Mouse (Mus musculus): Measurements from ENCODE around the gene Rb1. TPM values are rescaled to one million over a fixed set of nuclear protein-coding genes. Genes with fewer than 3 reads are reported as not detected.

Gene Rb1
- polyA plus RNA-seq, 1 experiment from 2014 or later: 15.4 TPM

DNA sequence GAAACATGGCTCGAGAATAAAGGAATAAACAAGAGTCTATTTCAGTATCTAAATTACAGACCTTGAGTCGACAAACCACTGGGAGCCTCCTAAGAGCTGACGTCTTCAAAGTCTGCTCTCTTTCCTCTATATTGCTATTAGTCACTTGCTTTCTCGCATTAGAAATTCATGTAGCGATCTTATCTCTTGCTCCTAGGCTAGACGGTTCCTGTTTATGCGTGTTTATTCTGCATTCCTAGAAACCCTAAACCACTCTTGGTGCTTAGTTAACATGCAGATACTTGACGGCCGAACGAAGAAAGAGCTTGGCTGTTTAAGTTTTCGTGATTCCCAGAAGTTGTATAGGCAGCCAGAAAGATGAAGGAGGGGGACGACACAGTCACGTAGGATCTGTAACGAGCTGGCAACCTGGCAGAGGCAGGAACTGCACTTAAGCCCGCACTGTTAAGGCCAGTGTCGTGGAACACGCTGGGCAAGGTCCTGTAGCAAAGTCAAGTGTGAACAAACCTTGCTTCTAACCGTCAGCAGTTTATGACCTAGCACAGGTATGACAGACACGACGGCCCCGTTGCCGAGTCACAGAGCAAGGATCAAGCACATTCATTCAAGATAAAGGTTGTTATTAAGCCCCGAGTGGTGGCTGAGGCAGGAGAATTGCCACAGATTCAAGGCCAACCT, 45.2 kb upstream of the Rb1 start:
- H3K27me3 ChIP-seq (ENCODE audit: control insufficient read depth, insufficient read depth, low read length): no peaks in the 10 kb centered on the region
- no peak overlapping the region for H3K4me2 ChIP-seq (replicated peaks; ENCODE audit: low read depth)
- no peak for TF ChIP-seq CTCF (IDR thresholded peaks at IDR 0.05; ENCODE audit: low read depth)
- no peak for TF ChIP-seq EP300 (optimal IDR thresholded peaks at IDR 0.05)
- H3K4me1 ChIP-seq (replicated peaks; ENCODE audit: control insufficient read depth, insufficient read depth): peaks cover 4% of the 10 kb centered on the region
- H3K4me3 ChIP-seq (ENCODE audit: low read depth, low read length): no peak overlapping the region
- H3K9ac ChIP-seq (ENCODE audit: low read length): no peak overlapping the region
- DNase-seq (ENCODE audit: low spot score) (no peak), ATAC-seq (ENCODE audit: low FRiP score, low TSS enrichment) (peak; percentile 41)
- WGBS: 65% methylated on average over 23 of the region's 23 CpGs
- no peaks in the 10 kb centered on the region for H3K9me3 ChIP-seq (ENCODE audit: control insufficient read depth, low read length)
- H3K36me3 ChIP-seq (ENCODE audit: control insufficient read depth, insufficient read depth, low read length): peaks cover 17% of the 10 kb centered on the region
- peak overlapping the region; percentile 70 for H3K27ac ChIP-seq (replicated peaks)

DNA sequence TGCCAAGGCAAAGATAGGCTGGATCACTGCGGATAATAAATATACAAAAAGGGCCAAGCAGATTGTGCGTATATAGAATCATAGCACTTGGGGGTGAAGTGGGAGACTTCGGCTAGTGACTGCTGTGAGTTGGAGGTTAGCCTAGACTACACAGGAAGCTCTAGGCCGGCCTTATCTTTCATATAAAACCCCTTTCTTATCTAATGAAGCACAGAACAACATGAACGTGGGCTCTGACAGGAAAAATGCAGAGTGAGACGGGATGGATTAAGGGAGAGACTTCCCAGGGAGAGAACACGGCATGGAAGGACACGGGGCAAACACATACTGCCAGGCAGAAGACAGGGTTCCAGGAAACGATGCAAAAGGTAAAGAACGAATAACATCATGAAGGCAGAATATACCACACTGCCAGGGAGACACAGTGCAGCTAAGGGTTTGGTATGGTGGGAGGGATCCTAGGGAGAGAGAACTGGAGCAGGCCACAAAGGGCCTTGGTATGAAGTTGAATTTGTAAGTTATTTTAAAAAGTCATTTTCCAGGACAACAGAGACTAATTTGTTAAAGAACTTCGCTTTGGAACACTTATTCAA, 44.6 kb upstream of the Rb1 start:
- no peak overlapping the region for H3K4me3 ChIP-seq (ENCODE audit: low read depth, low read length)
- peaks cover 17% of the 10 kb centered on the region for H3K36me3 ChIP-seq (ENCODE audit: control insufficient read depth, insufficient read depth, low read length)
- ATAC-seq (ENCODE audit: low FRiP score, low TSS enrichment) (no peak), DNase-seq (ENCODE audit: low spot score) (no peak)
- peak overlapping the region; percentile 24; the same call in 1 of the 2 replicates for H3K27ac ChIP-seq (replicated peaks)
- no peak overlapping the region for H3K9ac ChIP-seq (ENCODE audit: low read length)
- no peak for TF ChIP-seq EP300 (optimal IDR thresholded peaks at IDR 0.05)
- TF ChIP-seq CTCF (IDR thresholded peaks at IDR 0.05; ENCODE audit: low read depth): no peak
- H3K9me3 ChIP-seq (ENCODE audit: control insufficient read depth, low read length): no peaks in the 10 kb centered on the region
- H3K27me3 ChIP-seq (ENCODE audit: control insufficient read depth, insufficient read depth, low read length): no peaks in the 10 kb centered on the region
- no peak overlapping the region for H3K4me2 ChIP-seq (replicated peaks; ENCODE audit: low read depth)
- WGBS: 64% methylated on average over 11 of the region's 11 CpGs
- peaks cover 4% of the 10 kb centered on the region; the same call in 1 of the 2 replicates for H3K4me1 ChIP-seq (replicated peaks; ENCODE audit: control insufficient read depth, insufficient read depth)

DNA sequence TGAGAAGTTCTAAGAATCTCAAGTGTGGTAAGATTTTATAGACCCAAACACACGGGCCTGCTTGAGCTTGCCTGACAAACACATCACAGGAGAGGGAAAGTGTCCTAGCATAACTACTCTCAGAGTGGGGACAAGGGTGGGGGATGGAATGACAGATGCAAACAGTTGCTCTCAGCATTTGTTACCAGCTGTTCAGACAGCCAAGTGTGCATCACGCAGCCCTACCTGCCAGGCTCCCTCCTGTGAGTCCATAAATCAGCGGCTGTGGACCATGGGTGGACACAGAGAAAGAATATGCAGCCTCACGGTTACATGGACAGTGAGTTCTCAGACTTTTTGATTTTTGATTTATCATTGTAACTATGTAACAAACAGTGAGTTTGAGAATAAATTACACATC, 44.0 kb upstream of the Rb1 start:
- Histone ChIP-seq H3K4me1 (replicated peaks; ENCODE audit: control insufficient read depth, insufficient read depth) (peaks cover 4% of the 10 kb centered on the region; the same call in 1 of the 2 replicates), H3K27ac (replicated peaks) (peak overlapping the region; percentile 24; the same call in 1 of the 2 replicates), H3K9me3 (ENCODE audit: control insufficient read depth, low read length) (no peaks in the 10 kb centered on the region), H3K4me3 (ENCODE audit: low read depth, low read length) (no peak overlapping the region), H3K36me3 (ENCODE audit: control insufficient read depth, insufficient read depth, low read length) (peaks cover 19% of the 10 kb centered on the region), H3K27me3 (ENCODE audit: control insufficient read depth, insufficient read depth, low read length) (no peaks in the 10 kb centered on the region), H3K9ac (ENCODE audit: low read length) (no peak overlapping the region), H3K4me2 (replicated peaks; ENCODE audit: low read depth) (no peak overlapping the region)
- no peak for ATAC-seq (ENCODE audit: low FRiP score, low TSS enrichment)
- WGBS: 68% methylated on average over 4 of the region's 4 CpGs
- DNase-seq (ENCODE audit: low spot score): no peak
- TF ChIP-seq CTCF (IDR thresholded peaks at IDR 0.05; ENCODE audit: low read depth): no peak

DNA sequence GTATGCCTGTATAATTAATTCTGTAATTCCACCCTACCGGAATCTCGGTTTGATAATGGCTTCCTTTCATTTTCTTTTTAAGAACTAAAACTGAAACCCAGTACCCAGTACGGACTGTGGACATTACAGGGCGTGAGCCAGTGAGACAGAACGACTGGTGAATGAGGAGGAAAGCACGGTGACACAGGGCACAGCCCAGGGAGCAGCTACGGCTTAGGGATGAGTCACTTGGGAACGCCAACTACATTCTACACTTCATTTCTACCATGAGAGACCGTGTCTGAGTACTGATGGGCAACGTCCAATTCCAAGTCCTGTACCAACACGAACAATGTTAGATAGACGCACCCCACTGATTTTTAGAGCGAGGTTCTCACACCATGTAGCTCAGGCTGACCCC, 43.3 kb upstream of the Rb1 start:
- WGBS: 72% methylated on average over 13 of the region's 13 CpGs
- Histone ChIP-seq H3K27me3 (ENCODE audit: control insufficient read depth, insufficient read depth, low read length) (no peaks in the 10 kb centered on the region), H3K27ac (replicated peaks) (no peak overlapping the region), H3K36me3 (ENCODE audit: control insufficient read depth, insufficient read depth, low read length) (peaks cover 24% of the 10 kb centered on the region), H3K4me2 (replicated peaks; ENCODE audit: low read depth) (no peak overlapping the region), H3K9me3 (ENCODE audit: control insufficient read depth, low read length) (no peaks in the 10 kb centered on the region), H3K4me3 (ENCODE audit: low read depth, low read length) (no peak overlapping the region), H3K9ac (ENCODE audit: low read length) (no peak overlapping the region), H3K4me1 (replicated peaks; ENCODE audit: control insufficient read depth, insufficient read depth) (no peaks in the 10 kb centered on the region)
- no peak for TF ChIP-seq EP300 (optimal IDR thresholded peaks at IDR 0.05)
- TF ChIP-seq CTCF (IDR thresholded peaks at IDR 0.05; ENCODE audit: low read depth): no peak
- DNase-seq (ENCODE audit: low spot score) (peak; percentile 41), ATAC-seq (ENCODE audit: low FRiP score, low TSS enrichment) (peak; percentile 85)

DNA sequence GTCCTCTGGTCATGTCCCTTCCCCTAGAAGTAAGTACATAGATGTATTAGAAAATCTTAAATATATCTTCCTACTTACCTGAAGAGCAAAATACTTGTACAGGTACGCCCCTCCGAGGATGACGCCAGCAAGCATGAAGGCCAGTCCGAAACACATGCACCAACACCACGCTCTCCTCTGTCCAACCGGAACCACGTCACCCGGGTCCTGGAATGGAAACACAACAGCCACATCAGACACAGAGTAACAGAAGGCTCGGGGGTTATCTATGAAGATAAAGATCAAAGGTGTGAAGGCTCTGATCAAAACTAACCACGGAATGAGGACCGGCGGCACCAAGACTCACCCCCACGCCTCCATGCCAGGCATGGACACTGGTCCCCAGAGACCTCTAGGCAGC, 42.6 kb upstream of the Rb1 start:
- DNase-seq (ENCODE audit: low spot score) (no peak), ATAC-seq (ENCODE audit: low FRiP score, low TSS enrichment) (no peak)
- H3K9ac ChIP-seq (ENCODE audit: low read length): no peak overlapping the region
- no peaks in the 10 kb centered on the region for H3K9me3 ChIP-seq (ENCODE audit: control insufficient read depth, low read length)
- WGBS: 91% methylated on average over 13 of the region's 13 CpGs
- H3K27ac ChIP-seq (replicated peaks): no peak overlapping the region
- TF ChIP-seq EP300 (optimal IDR thresholded peaks at IDR 0.05) (no peak), CTCF (IDR thresholded peaks at IDR 0.05; ENCODE audit: low read depth) (no peak)
- no peaks in the 10 kb centered on the region for H3K4me1 ChIP-seq (replicated peaks; ENCODE audit: control insufficient read depth, insufficient read depth)
- H3K27me3 ChIP-seq (ENCODE audit: control insufficient read depth, insufficient read depth, low read length): no peaks in the 10 kb centered on the region
- no peak overlapping the region for H3K4me2 ChIP-seq (replicated peaks; ENCODE audit: low read depth)
- peaks cover 31% of the 10 kb centered on the region for H3K36me3 ChIP-seq (ENCODE audit: control insufficient read depth, insufficient read depth, low read length)
- H3K4me3 ChIP-seq (ENCODE audit: low read depth, low read length): no peak overlapping the region

DNA sequence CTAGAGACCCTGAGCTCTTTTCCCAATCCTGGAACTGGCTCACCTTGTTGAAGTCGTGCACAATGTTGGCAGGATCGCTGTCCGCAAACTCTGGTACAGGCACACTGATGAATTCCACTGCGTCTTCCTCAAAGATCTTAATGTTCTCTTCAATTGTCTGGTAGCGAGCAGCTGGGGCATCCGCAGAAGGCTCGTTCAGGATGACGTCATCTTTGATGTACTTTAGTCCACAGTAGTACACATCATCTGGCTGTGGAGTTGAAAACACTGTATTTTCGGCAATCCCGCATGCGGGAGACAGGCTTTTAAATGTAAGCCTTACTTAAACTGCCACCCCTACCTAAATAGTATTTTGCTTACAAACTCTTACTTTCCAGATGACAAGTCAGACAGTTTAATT, 40.7 kb upstream of the Rb1 start:
- Histone ChIP-seq H3K27me3 (ENCODE audit: control insufficient read depth, insufficient read depth, low read length) (no peaks in the 10 kb centered on the region), H3K4me3 (ENCODE audit: low read depth, low read length) (no peak overlapping the region), H3K4me2 (replicated peaks; ENCODE audit: low read depth) (no peak overlapping the region), H3K9ac (ENCODE audit: low read length) (no peak overlapping the region), H3K27ac (replicated peaks) (no peak overlapping the region), H3K4me1 (replicated peaks; ENCODE audit: control insufficient read depth, insufficient read depth) (no peaks in the 10 kb centered on the region), H3K9me3 (ENCODE audit: control insufficient read depth, low read length) (no peaks in the 10 kb centered on the region), H3K36me3 (ENCODE audit: control insufficient read depth, insufficient read depth, low read length) (peaks cover 40% of the 10 kb centered on the region)
- 80% methylated on average over 11 of the region's 11 CpGs for WGBS
- no peak for DNase-seq (ENCODE audit: low spot score)
- ATAC-seq (ENCODE audit: low FRiP score, low TSS enrichment): no peak
- no peak for TF ChIP-seq EP300 (optimal IDR thresholded peaks at IDR 0.05)
- TF ChIP-seq CTCF (IDR thresholded peaks at IDR 0.05; ENCODE audit: low read depth): no peak

All from stomach, postnatal 0 days (tissue).